Mouse (Mus musculus) MEL (cell line): ENCODE data around the gene Letmd1. TPM values are rescaled to one million over a fixed set of nuclear protein-coding genes. Genes with fewer than 3 reads are reported as not detected.

Experiments used
- DNase-seq: peaks from one replicate; pipeline ENCODE4 v3.0.0; 2011; ENCODE audit warnings: low read depth, low spot score
- H3K27ac ChIP-seq: 2 replicates; pipeline ENCODE4 v1.5.1; 2012; ENCODE audit warnings: low read depth, mild to moderate bottlenecking, control low read depth, low read length, moderate library complexity; ENCODE audit not compliant: control insufficient read depth
- H3K27me3 ChIP-seq, 2 experiments: fragments of 150-350 bp in 1 of 2; sonication (generic) in 1 of 2; 2 replicates each; pipeline ENCODE4 v1.6.1; 2012; ENCODE audit warnings: low read length in 2 of 2, mild to moderate bottlenecking in 2 of 2, improper control_type of control experiment in 1 of 2, moderate library complexity in 1 of 2; ENCODE audit not compliant: insufficient read depth in 2 of 2, control insufficient read depth in 1 of 2
- H3K36me3 ChIP-seq, 2 experiments: 2 replicates each; pipeline ENCODE4 v1.6.1; 2012 to 2014; ENCODE audit warnings: low read length in 2 of 2, improper control_type of control experiment in 1 of 2, inconsistent platforms in 1 of 2, mild to moderate bottlenecking in 1 of 2; ENCODE audit not compliant: insufficient read depth in 2 of 2, control insufficient read depth in 1 of 2
- H3K4me1 ChIP-seq, 2 experiments: fragments of 150-350 bp in 1 of 2; sonication (generic) in 1 of 2; 2 replicates each; pipeline ENCODE4 v1.6.1; 2012; ENCODE audit warnings: low read length in 2 of 2, improper control_type of control experiment in 1 of 2, mild to moderate bottlenecking in 1 of 2; ENCODE audit not compliant: insufficient read depth in 2 of 2, control insufficient read depth in 1 of 2
- H3K4me3 ChIP-seq, 2 experiments: fragments of 150-350 bp in 1 of 2; sonication (generic) in 1 of 2; 2 replicates each; pipeline ENCODE4 v1.5.1; 2012; ENCODE audit warnings: low read depth in 2 of 2, low read length in 2 of 2, mild to moderate bottlenecking in 2 of 2, moderate library complexity in 2 of 2, control low read depth in 1 of 2, improper control_type of control experiment in 1 of 2; ENCODE audit not compliant: control insufficient read depth in 1 of 2, insufficient read depth in 1 of 2
- H3K79me2 ChIP-seq: 2 replicates; pipeline ENCODE4 v1.6.1; 2012; ENCODE audit warnings: mild to moderate bottlenecking, low read length, moderate library complexity; ENCODE audit not compliant: control insufficient read depth, poor library complexity, insufficient read depth
- H3K9ac ChIP-seq: 2 replicates; pipeline ENCODE4 v1.6.1; 2012; ENCODE audit warnings: low read depth, mild to moderate bottlenecking, control low read depth, low read length, moderate library complexity; ENCODE audit not compliant: control insufficient read depth, poor library complexity, severe bottlenecking
- H3K9me3 ChIP-seq: fragments of 150-350 bp; sonication (generic); replicated peaks from 2 replicates; pipeline ENCODE4 v1.6.1; 2012; ENCODE audit warnings: mild to moderate bottlenecking, low read length, improper control_type of control experiment, moderate library complexity; ENCODE audit not compliant: insufficient read depth
- BHLHE40 ChIP-seq: IDR thresholded peaks from 2 replicates; pipeline ENCODE4 v1.6.1; 2012; ENCODE audit warnings: low read depth, mild to moderate bottlenecking, inconsistent platforms, low read length, improper control_type of control experiment, borderline replicate concordance
- CHD1 ChIP-seq: IDR thresholded peaks from 2 replicates; pipeline ENCODE4 v1.6.1; 2012; ENCODE audit warnings: low read depth, mild to moderate bottlenecking, inconsistent platforms, low read length, improper control_type of control experiment
- CHD2 ChIP-seq: IDR thresholded peaks from 2 replicates; pipeline ENCODE4 v1.6.1; 2011; ENCODE audit warnings: low read length, improper control_type of control experiment
- CTCF ChIP-seq, 3 experiments: IDR thresholded peaks in 2 of 3; conservative IDR thresholded peaks in 1 of 3; 2 replicates each; pipeline ENCODE4 v1.5.1; 2011 to 2012; ENCODE audit warnings: low read length in 3 of 3, low read depth in 2 of 3, mild to moderate bottlenecking in 2 of 3, improper control_type of control experiment in 1 of 3, inconsistent platforms in 1 of 3, mixed read lengths in 1 of 3, moderate library complexity in 1 of 3; ENCODE audit not compliant: control insufficient read depth in 1 of 3, insufficient read depth in 1 of 3, poor library complexity in 1 of 3, severe bottlenecking in 1 of 3
- E2F4 ChIP-seq: IDR thresholded peaks from 2 replicates; pipeline ENCODE4 v1.6.1; 2011; ENCODE audit warnings: low read depth, low read length, improper control_type of control experiment, borderline replicate concordance
- ELF1 ChIP-seq: IDR thresholded peaks from 2 replicates; pipeline ENCODE4 v1.6.1; 2014; ENCODE audit warnings: low read depth, mild to moderate bottlenecking, inconsistent platforms, low read length, improper control_type of control experiment, moderate library complexity
- EP300 ChIP-seq, 2 experiments: IDR thresholded peaks; 2 replicates each; pipeline ENCODE4 v1.6.1; 2011; ENCODE audit warnings: improper control_type of control experiment in 2 of 2, low read length in 2 of 2, low read depth in 1 of 2, mild to moderate bottlenecking in 1 of 2
- ETS1 ChIP-seq: IDR thresholded peaks from 2 replicates; pipeline ENCODE4 v1.6.1; 2012; ENCODE audit warnings: low read depth, mild to moderate bottlenecking, inconsistent platforms, low read length, improper control_type of control experiment, moderate library complexity
- GABPA ChIP-seq: IDR thresholded peaks from 2 replicates; pipeline ENCODE4 v1.6.1; 2012; ENCODE audit warnings: low read depth, mild to moderate bottlenecking, inconsistent platforms, low read length, improper control_type of control experiment, moderate library complexity
- HCFC1 ChIP-seq: IDR thresholded peaks from 2 replicates; pipeline ENCODE4 v1.6.1; 2012; ENCODE audit warnings: low read depth, mild to moderate bottlenecking, inconsistent platforms, low read length, improper control_type of control experiment, moderate library complexity
- JUND ChIP-seq: IDR thresholded peaks from 2 replicates; pipeline ENCODE4 v1.6.1; 2011; ENCODE audit warnings: low read depth, mild to moderate bottlenecking, improper control_type of control experiment, low read length
- MAFK ChIP-seq: IDR thresholded peaks from 2 replicates; pipeline ENCODE4 v1.6.1; 2011; ENCODE audit warnings: low read depth, mild to moderate bottlenecking, low read length, improper control_type of control experiment, borderline replicate concordance
- MAX ChIP-seq: IDR thresholded peaks from 2 replicates; pipeline ENCODE4 v1.6.1; 2011; ENCODE audit warnings: low read length, improper control_type of control experiment
- MAZ ChIP-seq: IDR thresholded peaks from 2 replicates; pipeline ENCODE4 v1.6.1; 2012; ENCODE audit warnings: low read depth, mild to moderate bottlenecking, inconsistent platforms, low read length, improper control_type of control experiment
- MEF2A ChIP-seq: IDR thresholded peaks from 2 replicates; pipeline ENCODE4 v1.6.1; 2014; ENCODE audit warnings: low read depth, mild to moderate bottlenecking, inconsistent platforms, low read length, improper control_type of control experiment; ENCODE audit not compliant: poor library complexity, insufficient replicate concordance, severe bottlenecking; ENCODE audit errors: extremely low read depth
- MYB ChIP-seq: IDR thresholded peaks from 2 replicates; pipeline ENCODE4 v1.6.1; 2011; ENCODE audit warnings: mild to moderate bottlenecking, low read depth, low read length, improper control_type of control experiment
- MYC ChIP-seq: IDR thresholded peaks from 2 replicates; pipeline ENCODE4 v1.6.1; 2011; ENCODE audit warnings: low read depth, mild to moderate bottlenecking, low read length, improper control_type of control experiment, moderate library complexity
- NELFE ChIP-seq: IDR thresholded peaks from 2 replicates; pipeline ENCODE4 v1.6.1; 2011; ENCODE audit warnings: low read depth, low read length, improper control_type of control experiment
- NRF1 ChIP-seq: IDR thresholded peaks from 2 replicates; pipeline ENCODE4 v1.6.1; 2014; ENCODE audit warnings: low read depth, mild to moderate bottlenecking, inconsistent platforms, low read length, improper control_type of control experiment, moderate library complexity; ENCODE audit not compliant: poor library complexity, insufficient read depth, severe bottlenecking
- POLR2A ChIP-seq, 2 experiments: IDR thresholded peaks; 2 replicates each; pipeline ENCODE4 v1.6.1; 2011 to 2012; ENCODE audit warnings: low read length in 2 of 2, mild to moderate bottlenecking in 2 of 2, control low read depth in 1 of 2, improper control_type of control experiment in 1 of 2, low read depth in 1 of 2, moderate library complexity in 1 of 2; ENCODE audit not compliant: control insufficient read depth in 1 of 2, insufficient read depth in 1 of 2, poor library complexity in 1 of 2
- POLR2AphosphoS5 ChIP-seq: IDR thresholded peaks from 2 replicates; pipeline ENCODE4 v1.6.1; 2012; ENCODE audit warnings: low read depth, borderline replicate concordance, mild to moderate bottlenecking, inconsistent platforms, low read length, moderate library complexity, mixed read lengths
- RAD21 ChIP-seq: IDR thresholded peaks from 2 replicates; pipeline ENCODE4 v1.6.1; 2011; ENCODE audit warnings: mild to moderate bottlenecking, low read depth, low read length, improper control_type of control experiment
- RCOR1 ChIP-seq: IDR thresholded peaks from 2 replicates; pipeline ENCODE4 v1.6.1; 2012; ENCODE audit warnings: low read depth, mild to moderate bottlenecking, inconsistent platforms, low read length, improper control_type of control experiment
- SIN3A ChIP-seq: IDR thresholded peaks from 2 replicates; pipeline ENCODE4 v1.6.1; 2012; ENCODE audit warnings: low read length, improper control_type of control experiment, inconsistent platforms
- SMC3 ChIP-seq: IDR thresholded peaks from 2 replicates; pipeline ENCODE4 v1.6.1; 2011; ENCODE audit warnings: low read depth, low read length, improper control_type of control experiment
- TAL1 ChIP-seq: IDR thresholded peaks from 2 replicates; pipeline ENCODE4 v1.6.1; 2012; ENCODE audit warnings: mild to moderate bottlenecking, inconsistent platforms, low read length, moderate library complexity, mixed read lengths
- TBP ChIP-seq: IDR thresholded peaks from 2 replicates; pipeline ENCODE4 v1.8.0; 2011; ENCODE audit warnings: low read depth, low read length, improper control_type of control experiment
- TCF12 ChIP-seq: IDR thresholded peaks from 2 replicates; pipeline ENCODE4 v1.6.1; 2014; ENCODE audit warnings: low read depth, mild to moderate bottlenecking, inconsistent platforms, low read length, improper control_type of control experiment, moderate library complexity
- UBTF ChIP-seq: IDR thresholded peaks from 2 replicates; pipeline ENCODE4 v1.6.1; 2012; ENCODE audit warnings: low read depth, mild to moderate bottlenecking, inconsistent platforms, low read length, improper control_type of control experiment, moderate library complexity, borderline replicate concordance; ENCODE audit not compliant: insufficient read depth
- USF1 ChIP-seq: IDR thresholded peaks from 2 replicates; pipeline ENCODE4 v1.6.1; 2014; ENCODE audit warnings: low read depth, mild to moderate bottlenecking, inconsistent platforms, low read length, improper control_type of control experiment, moderate library complexity
- USF2 ChIP-seq, 2 experiments: IDR thresholded peaks; 2 replicates each; pipeline ENCODE4 v1.6.1; 2011 to 2012; ENCODE audit warnings: improper control_type of control experiment in 2 of 2, low read length in 2 of 2, borderline replicate concordance in 1 of 2, inconsistent platforms in 1 of 2, low read depth in 1 of 2, mild to moderate bottlenecking in 1 of 2; ENCODE audit not compliant: insufficient read depth in 1 of 2
- ZC3H11A ChIP-seq: IDR thresholded peaks from 2 replicates; pipeline ENCODE4 v1.6.1; 2012; ENCODE audit warnings: low read depth, mild to moderate bottlenecking, inconsistent platforms, low read length, improper control_type of control experiment
- ZKSCAN1 ChIP-seq: IDR thresholded peaks from 2 replicates; pipeline ENCODE4 v1.6.1; 2012; ENCODE audit warnings: low read depth, mild to moderate bottlenecking, inconsistent platforms, low read length, improper control_type of control experiment, moderate library complexity
- ZMIZ1 ChIP-seq: IDR thresholded peaks from 2 replicates; pipeline ENCODE4 v1.6.1; 2012; ENCODE audit warnings: low read depth, mild to moderate bottlenecking, inconsistent platforms, low read length, improper control_type of control experiment, moderate library complexity
- ZNF384 ChIP-seq: IDR thresholded peaks from 2 replicates; pipeline ENCODE4 v1.6.1; 2012; ENCODE audit warnings: low read depth, mild to moderate bottlenecking, inconsistent platforms, low read length, improper control_type of control experiment
- polyA plus RNA-seq, 2 experiments: library from polyadenylated mRNA; stranded (reverse) in 1 of 2; unstranded in 1 of 2; fragments of >175 nt in 1 of 2; fragments of >200 nt in 1 of 2; gene quantifications; 2 replicates each; pipeline versions ENCODE4 v1.2.1 to v1.2.4; 2012; ENCODE audit warnings: low replicate concordance in 2 of 2, low read depth in 1 of 2; ENCODE audit not compliant: insufficient read length in 2 of 2, insufficient read depth in 1 of 2, missing spikeins in 1 of 2
- total RNA-seq: library from RNA; depleted of rRNA; stranded (reverse); fragments of 300-350 nt; gene quantifications from 2 replicates; pipeline ENCODE4 v1.2.3, GENCODE M21; 2012

Gene Letmd1
- total and polyA plus RNA-seq, 3 experiments: 38.8 to 277 (median 64.3) TPM

GRCm38 (mm10) chr15:100443126-100443922, 25.5 kb upstream of the Letmd1 start:
- Histone ChIP-seq H3K4me1 (peaks cover 3 to 13% of the 10 kb centered on the region in 2 experiments; a peak in 3 of 4 replicates), H3K27me3 (no peaks in the 10 kb centered on the region), H3K4me3 (peak overlapping the region; percentile 67 to 78), H3K27ac (peak overlapping the region; percentile 79), H3K36me3 (peaks cover 0 to 7% of the 10 kb centered on the region in 2 experiments; a peak in 2 of 4 replicates), H3K9me3 (no peaks in the 10 kb centered on the region), H3K79me2 (no peaks in the 10 kb centered on the region), H3K9ac (peak overlapping the region; percentile 74)
- DNase-seq: peak; percentile 99
- TF ChIP-seq TAL1 (no peak), ZKSCAN1 (no peak), ETS1 (peak; percentile 86), MEF2A (peak; percentile 76; the same call in 1 of the 2 replicates), E2F4 (no peak), BHLHE40 (peak; percentile 36; the same call in 1 of the 2 replicates), JUND (no peak), NRF1 (peak; percentile 50; the same call in 1 of the 2 replicates), NELFE (peak; percentile 45; the same call in 1 of the 2 replicates), SMC3 (no peak), CTCF (IDR thresholded peaks at IDR 0.05 in 2 of 3, conservative IDR thresholded peaks at IDR 0.05 in 1 of 3; ENCODE audit: control insufficient read depth in 1 of 3, insufficient read depth in 1 of 3, low read depth in 2 of 3, low read length in 3 of 3, poor library complexity in 1 of 3, severe bottlenecking in 1 of 3) (no peak), MAFK (no peak; the same call in 1 of the 2 replicates), GABPA (no peak), TCF12 (peak; percentile 81), RAD21 (no peak), ZMIZ1 (no peak; the same call in 1 of the 2 replicates), HCFC1 (peak; percentile 80), MAZ (no peak; the same call in 1 of the 2 replicates), ZNF384 (no peak; the same call in 1 of the 2 replicates), UBTF (no peak), ELF1 (peak; percentile 80), MAX (no peak), POLR2AphosphoS5 (no peak), CHD1 (no peak), MYB (peak; percentile 47; the same call in 1 of the 2 replicates), SIN3A (peak; percentile 73), RCOR1 (peak; percentile 76), MYC (0 out of 2 replicates have a peak, but pooled peaks have one; percentile 64), USF1 (peak; percentile 41), EP300 (IDR thresholded peaks at IDR 0.05; ENCODE audit: low read depth in 1 of 2, low read length in 2 of 2) (peak; percentile 83 to 87), USF2 (IDR thresholded peaks at IDR 0.05; ENCODE audit: borderline replicate concordance in 1 of 2, insufficient read depth in 1 of 2, low read depth in 1 of 2, low read length in 2 of 2) (no peak), ZC3H11A (no peak), TBP (peak; percentile 91), POLR2A (IDR thresholded peaks at IDR 0.05; ENCODE audit: control insufficient read depth in 1 of 2, insufficient read depth in 1 of 2, low read depth in 1 of 2, low read length in 2 of 2, poor library complexity in 1 of 2) (peak in 1 of 2 experiments; percentile 79), CHD2 (no peak)
